Mouse (Mus musculus) forelimb bud, embryonic 11.5 days (tissue): ENCODE results near the gene Pink1.
"Not testable (repeated sequence)": the region's sequence is repeated elsewhere in the genome, so short reads cannot be mapped to it uniquely, and the experiment has no call there.

Experiments used
- DNase-seq: peaks from one replicate; pipeline ENCODE4 v3.0.0-alpha.2; 2012; ENCODE audit warnings: low read depth, low spot score

Pink1 gene

GRCm38 (mm10) chr4:138342778-138343177 lies 16.7 kb upstream of the Pink1 start:
- no peak for DNase-seq

DNA sequence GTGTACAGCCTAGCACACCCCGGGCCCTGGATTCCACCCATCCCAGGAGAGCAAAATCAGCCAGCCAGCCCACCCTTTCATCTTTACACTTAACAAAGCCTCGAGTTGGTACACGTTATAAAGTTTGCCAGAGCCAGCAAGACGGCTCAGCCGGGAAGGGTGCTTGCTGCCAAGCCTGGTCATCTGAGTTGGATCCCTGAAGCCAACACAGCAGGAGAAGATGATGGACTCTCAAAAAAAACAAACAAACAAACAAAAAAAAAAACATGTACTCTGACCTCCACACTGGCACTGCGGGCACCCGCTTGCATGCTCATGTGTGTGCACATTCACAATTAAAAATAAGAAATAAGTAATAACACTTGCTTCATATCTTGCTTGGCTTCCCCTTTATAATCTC lies 15.9 kb upstream of the Pink1 start:
- no peak for DNase-seq

DNA sequence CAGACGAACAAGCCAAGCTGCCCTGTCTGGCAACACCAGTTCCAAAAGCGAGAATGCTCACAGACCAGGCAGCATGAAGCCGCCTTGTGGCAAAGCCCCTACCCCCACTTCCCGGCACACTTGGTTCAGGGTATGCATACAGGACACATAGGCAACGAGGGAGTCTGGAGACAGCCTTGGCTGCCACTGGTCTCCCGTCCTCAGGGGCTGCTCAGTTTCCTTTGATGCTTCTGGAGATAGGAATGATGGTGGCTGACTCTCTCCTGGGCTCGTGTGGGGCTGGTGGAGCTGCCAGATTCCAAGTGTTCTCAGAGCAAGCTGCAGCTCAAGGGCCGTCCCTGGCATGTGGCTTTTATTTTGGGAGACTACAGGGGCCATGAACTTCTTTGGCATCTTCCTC lies 15.3 kb upstream of the Pink1 start:
- no peak for DNase-seq

GRCm38 (mm10) chr4:138339963-138340362 lies 13.9 kb upstream of the Pink1 start:
- DNase-seq: peak; percentile 30

- DNase-seq: no peak
Measured at GRCm38 (mm10) chr4:138337341-138337740, 11.2 kb upstream of the Pink1 start.

- DNase-seq: no peak
Measured at GRCm38 (mm10) chr4:138336876-138337275, 10.8 kb upstream of the Pink1 start.

DNA sequence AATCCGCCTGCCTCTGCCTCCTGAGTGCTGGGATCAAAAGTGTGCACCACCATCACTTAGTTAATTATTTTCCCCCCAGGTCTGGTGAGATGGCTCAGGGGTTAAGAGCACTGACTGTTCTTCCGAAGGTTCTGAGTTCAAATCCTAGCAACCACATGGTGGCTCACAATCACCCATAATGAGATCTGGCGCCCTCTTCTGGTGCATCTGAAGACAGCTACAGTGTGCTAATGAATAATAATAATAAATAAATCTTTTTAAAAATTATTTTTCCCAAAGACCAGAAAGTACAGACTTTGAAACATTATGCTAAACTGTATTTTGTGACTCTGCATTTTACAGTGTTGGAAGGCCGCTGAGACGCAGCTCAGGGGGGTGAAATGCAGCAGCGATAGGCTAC lies 9.5 kb upstream of the Pink1 start:
- no peak for DNase-seq

GRCm38 (mm10) chr4:138335036-138335435 lies 8.9 kb upstream of the Pink1 start:
- DNase-seq: no peak

DNA sequence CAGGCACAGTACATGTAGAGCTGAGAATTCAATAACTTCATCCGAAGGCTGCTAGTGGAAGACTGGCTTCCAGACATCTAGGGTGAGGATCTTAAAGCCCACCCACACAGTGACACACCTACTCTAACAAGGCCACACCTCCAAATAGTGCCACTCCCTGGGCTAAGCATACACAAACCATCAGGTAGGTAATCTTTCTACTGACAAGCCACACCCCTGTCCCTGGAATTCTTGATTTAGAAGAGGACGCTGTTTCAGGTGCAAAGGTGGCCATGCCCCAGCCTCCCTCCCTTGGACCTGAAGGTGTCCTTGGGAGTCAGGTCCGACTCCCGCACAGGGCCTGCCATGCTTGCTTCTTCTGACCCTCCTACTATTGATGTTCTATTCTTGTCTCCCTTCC lies 7.0 kb upstream of the Pink1 start:
- no peak for DNase-seq

DNA sequence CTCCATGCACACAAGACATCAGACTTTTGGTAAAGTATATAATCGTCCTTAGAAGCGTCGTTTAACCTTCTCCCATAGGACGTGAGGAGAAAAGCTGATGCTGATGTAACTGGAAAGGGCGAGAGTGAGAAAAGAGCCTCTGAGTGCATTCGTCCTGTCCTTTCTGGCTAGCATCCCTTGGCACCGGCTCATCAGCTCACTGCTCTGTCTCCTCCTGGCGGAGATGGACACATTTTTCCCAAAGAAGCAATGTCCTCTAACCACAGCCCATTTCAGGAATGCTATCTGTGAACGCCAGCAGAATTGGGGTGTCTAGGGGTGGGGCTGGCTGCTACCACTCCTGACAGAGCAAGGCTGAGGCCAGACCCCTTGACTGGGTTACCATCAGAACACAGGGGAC lies 5.5 kb upstream of the Pink1 start:
- DNase-seq: no peak

- peak; percentile 29 for DNase-seq
Measured at GRCm38 (mm10) chr4:138330264-138330671, 4.2 kb upstream of the Pink1 start.

DNA sequence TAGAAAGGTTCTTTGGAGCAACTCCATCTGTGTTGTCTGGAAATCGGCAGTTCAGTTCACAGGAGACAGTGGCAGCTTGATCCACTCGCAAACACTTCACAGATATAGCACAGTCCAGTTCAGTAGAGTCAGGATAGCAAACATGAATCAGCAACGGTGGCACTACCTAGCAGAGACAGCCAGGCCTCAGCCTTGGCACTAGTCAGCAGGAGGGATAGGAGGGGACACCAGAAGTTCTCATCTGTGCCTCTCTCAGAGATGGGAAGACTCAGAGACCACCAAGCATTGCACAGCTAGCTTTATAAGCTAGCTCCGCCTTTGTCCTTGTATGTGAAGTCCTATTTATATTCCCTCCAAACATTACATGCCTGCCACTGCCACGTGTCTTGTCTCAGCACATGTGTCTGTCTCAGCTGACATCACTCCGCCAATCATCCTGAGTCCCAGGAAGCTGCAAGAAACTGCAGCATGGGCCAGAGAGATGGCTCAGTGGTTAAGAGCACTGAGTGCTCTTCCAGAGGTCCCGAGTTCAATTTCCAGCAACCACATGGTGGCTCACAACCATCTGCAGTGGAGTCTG lies 1.9 kb upstream of the Pink1 start:
- no peak for DNase-seq

DNA sequence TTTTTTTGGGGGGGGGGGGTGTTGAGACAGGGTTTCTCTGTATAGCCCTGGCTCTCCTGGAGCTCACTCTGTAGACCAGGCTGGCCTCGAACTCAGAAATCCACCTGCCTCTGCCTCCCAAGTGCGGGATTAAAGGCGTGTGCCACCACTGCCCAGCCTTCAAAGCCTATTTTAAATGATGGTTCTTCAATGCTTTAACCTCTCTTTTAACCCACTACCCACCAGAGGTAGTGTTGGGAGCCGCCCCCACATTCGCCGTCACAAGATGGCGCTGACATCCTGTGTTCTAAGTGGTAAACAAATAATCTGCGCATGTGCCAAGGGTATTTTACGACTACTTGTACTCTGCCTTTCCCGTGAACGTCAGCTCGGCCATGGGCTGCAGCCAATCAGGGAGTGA lies 1.0 kb upstream of the Pink1 start:
- DNase-seq: not testable (repeated sequence)

DNA sequence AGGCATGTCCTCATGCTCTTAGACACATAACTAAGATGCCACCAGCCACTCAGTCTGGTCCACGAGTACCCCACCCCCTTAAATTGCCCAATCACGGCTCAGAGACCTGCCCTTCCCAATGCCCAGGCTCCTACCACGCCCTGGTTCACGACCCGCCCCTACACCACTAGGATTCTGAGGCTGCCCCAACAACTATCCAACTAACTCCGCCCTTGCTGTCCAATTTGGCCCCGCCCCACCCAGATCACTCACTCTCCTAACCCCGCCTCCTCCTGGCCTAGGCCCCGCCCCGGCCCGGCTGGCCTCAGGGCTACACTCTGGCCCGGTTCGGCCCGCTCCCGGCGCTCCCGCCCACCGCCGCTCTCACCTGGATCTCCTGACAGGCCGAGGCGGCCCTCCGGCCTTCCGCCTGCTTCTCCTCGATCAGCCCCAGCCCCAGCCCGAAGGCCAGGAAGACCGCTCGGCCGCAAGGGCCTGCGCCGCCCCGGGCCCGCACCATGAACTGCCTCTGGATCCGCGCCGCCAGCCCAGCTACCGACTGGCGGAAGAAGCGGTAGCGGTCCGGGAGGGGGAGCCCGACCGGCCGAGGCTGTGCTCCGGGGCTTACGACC lies 536 bp downstream of the Pink1 start:
- DNase-seq: peak; percentile 79

DNA sequence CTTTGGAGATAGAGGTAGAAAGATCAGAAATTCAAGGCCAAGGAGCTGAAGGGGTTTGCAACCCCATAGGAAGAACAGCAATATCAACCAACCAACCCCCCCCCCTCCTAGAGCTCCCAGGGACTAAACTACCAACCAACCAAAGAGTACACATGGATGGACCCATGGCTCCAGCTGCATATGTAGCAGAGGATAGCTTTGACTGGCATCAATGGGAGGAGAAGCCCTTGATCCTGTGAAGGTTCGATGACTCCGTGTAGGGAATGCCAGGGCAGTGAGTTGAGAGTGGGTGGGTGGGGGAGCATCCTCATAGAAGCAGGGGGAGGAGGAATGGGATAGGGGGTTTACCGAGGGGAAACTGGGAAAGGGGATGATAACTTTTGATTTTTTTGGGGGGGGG lies 1.7 kb downstream of the Pink1 start:
- no peak for DNase-seq

GRCm38 (mm10) chr4:138323753-138324152 lies 2.4 kb downstream of the Pink1 start:
- DNase-seq: no peak

DNA sequence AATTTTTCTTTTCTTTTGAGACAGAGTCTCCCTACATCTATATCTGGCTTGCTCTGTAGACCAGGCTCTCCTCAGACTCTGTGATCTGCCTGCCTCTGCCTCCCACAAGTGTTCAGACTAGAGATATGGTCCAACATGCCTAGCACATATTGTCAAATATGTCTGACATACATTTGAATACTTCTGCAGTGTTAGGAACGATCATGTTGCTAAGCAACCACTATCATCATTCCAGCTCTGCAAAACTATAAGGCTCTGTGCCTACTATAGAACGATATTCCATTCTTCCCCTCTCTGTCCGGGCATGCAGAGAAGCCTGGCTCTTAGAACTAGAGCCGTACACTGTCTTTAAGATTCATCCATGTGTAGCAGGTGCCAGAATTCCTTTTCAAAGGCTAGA lies 3.4 kb downstream of the Pink1 start:
- no peak for DNase-seq

DNA sequence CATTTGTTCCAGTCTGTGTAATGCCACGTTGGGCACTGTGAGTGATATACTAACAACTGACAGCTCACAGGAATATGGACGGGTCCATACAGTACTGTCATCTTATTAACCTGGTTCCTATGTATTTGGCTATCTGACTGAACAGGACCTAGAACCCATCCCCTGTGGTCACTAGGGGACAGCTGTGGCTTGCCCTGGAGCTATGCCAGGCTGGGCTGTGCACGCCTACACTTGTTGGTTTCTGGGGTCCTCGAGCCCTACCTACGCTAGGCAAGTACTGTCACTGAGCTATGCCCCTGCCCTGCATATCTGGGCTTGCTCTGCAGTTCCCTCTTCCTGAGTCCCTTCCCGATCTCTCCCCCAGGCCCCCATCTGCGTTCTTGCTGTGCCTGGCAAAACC lies 4.6 kb downstream of the Pink1 start:
- no peak for DNase-seq

GRCm38 (mm10) chr4:138320711-138321110 lies 5.4 kb downstream of the Pink1 start:
- DNase-seq: no peak

DNA sequence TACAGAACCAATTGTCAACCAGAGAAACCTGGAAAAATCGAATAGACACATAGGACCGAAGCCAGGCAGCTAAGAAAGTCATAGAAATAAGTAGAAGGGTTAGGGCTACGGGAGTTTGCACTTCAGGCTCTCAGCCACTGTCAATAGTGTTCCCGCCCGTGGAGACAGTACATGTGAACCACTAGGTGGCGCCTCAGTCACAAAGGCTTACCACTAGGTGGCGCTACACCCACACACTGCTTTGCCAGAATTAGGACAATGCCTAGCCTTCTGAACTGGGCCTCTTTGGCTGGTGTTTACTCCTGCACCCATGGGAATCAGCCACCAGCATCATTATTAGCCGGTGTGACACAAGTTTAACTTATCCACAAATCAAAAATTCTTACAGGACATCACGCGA lies 6.6 kb downstream of the Pink1 start:
- DNase-seq: peak; percentile 85

DNA sequence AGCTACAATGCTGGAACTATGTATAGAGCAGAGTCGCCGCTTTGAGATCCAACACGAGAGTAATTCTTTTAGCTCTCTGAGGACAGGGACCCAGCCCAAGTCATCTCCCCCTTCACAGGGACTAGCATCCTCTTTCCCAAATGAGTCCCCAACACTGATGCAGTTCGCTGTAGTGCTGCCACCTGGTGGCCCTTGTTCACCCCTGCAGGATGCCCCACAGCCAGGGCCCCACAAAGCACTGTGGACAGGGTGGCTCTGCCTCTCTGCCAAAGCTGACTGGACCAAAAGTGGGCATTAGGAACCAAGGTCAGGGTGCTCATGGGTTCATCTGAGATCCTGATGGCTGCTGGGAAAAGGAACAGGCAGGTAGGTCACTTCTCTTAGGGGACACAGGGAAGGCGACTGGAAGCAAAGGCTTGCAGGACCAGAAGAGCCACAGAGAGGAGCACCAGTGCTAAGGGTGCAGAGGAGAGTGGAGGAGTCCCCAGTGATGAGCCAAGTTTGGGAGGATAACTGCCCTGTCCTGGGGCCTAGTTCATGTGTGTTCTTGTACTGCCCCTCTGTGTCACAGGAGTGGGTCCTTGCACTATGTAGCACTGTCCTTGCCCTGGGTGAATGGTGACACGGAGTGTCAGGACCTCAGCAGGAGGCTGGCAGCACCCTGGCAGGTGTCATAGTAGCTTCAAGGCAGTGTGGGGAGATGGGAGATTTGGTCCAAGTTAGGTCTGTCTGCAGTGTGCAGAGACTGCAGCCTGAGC lies 7.4 kb downstream of the Pink1 start:
- peak; percentile 46 for DNase-seq

- DNase-seq: no peak
Measured at GRCm38 (mm10) chr4:138316369-138316768, 9.7 kb downstream of the Pink1 start.

- no peak for DNase-seq
Measured at GRCm38 (mm10) chr4:138315781-138316180, 10.3 kb downstream of the Pink1 start.
